29 mouse cellular contexts compared by ENCODE assay signal in the genomic region with DNA sequence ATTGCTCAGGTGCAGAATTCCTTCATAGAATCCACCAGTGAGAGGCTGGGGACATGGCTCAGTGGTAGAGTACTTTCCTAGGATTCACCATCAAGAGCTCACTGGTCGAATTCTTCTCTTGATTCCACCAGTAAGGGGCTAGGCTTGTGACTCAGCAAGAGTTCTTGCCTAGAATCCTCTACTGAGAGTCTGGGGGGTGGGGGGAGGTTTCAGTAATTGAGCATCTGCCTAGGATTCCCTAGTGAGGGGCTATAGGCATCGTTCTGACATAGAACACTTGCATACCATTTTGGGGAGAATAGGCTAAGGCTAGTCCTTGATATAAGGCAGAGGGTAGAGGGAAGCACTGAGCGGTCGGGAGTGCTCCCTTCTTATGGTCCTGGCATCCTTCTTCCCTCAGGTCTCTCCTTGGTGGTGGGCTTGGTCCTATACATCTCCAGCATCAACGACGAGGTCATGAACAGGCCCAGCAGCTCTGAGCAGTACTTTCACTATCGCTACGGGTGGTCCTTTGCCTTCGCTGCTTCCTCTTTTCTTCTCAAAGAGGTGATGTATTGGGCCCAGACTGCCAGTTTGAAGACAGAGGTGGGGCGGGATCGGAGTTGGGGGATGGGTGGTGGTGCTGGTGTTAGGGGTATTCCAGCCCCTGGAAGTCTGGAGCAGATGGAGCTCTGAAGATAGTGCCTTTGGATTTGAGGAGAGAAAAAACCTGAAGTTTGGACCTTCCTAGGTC. TPM values are rescaled to one million over a fixed set of nuclear protein-coding genes. Genes with fewer than 3 reads are reported as not detected.
A peak's percentile ranks its signal among the peaks of the same experiment; 100 is the strongest.
DNase-seq lines count a peak whose midpoint lies in the region; ATAC-seq and TF ChIP-seq lines count a peak whose summit lies in the region.
"Had no signal": no experiment of that assay in that cellular context is flagged by ENCODE, and none has a peak within 500 bp of the region (broad histone marks: within the 10 kb centered on the region; RNA-seq: fewer than 3 reads in every experiment).

No protein-coding gene starts in this region.

- intact Hi-C loops in heart, postnatal 10 days (cut with DNase I): no loop called here

- DNase-seq in forebrain, embryonic 14.5 days (ENCODE audit: low spot score): no peak
- DNase-seq in ZHBTc4 (ENCODE audit: low read depth, low spot score): peak; percentile 72
- no peak for DNase-seq in right cerebral cortex, postnatal 10 days (ENCODE audit: low spot score in 2 of 2)
- DNase-seq in thymus, postnatal 10 days (ENCODE audit: low spot score in 2 of 2): no peak
- no peak for DNase-seq in heart, postnatal 10 days
- DNase-seq: adrenal gland, adult 2 months; cerebellum, adult 11 months; cerebellum, adult 9-11 months; forebrain, postnatal 0 days; gastrocnemius, postnatal 25 days; left cerebral cortex, postnatal 4 days; liver, postnatal 0 days; right cerebral cortex, postnatal 4 days; thymus, adult 2 months had no signal

- TF ChIP-seq EP300 in ES-Bruce4 (IDR thresholded peaks at IDR 0.05; ENCODE audit: insufficient read depth, low read depth, low read length): peak; percentile 72; the same call in 1 of the 2 replicates

- H3K4me1 ChIP-seq in forebrain, embryonic 15.5 days: peaks cover 4% of the 10 kb centered on the region
- no peaks in the 10 kb centered on the region for H3K4me1 ChIP-seq in forebrain, embryonic 14.5 days (ENCODE audit: control insufficient read depth, insufficient read depth, low read length)
- H3K4me1 ChIP-seq in ES-Bruce4 (ENCODE audit: control insufficient read depth, insufficient read depth, low read length): peaks cover 5% of the 10 kb centered on the region

- peaks cover 19% of the 10 kb centered on the region for H3K36me3 ChIP-seq in forebrain, embryonic 15.5 days
- H3K36me3 ChIP-seq in forebrain, embryonic 14.5 days (ENCODE audit: control insufficient read depth, insufficient read depth, low read length): peaks cover 42% of the 10 kb centered on the region; the same call in 1 of the 2 replicates
- no peaks in the 10 kb centered on the region for H3K36me3 ChIP-seq in ES-Bruce4 (ENCODE audit: control insufficient read depth, insufficient read depth, low read length, poor library complexity, severe bottlenecking)
- H3K36me3 ChIP-seq: intestine, embryonic 15.5 days had no signal

- H3K4me2 ChIP-seq in forebrain, embryonic 15.5 days (replicated peaks): no peak overlapping the region
- H3K4me2 ChIP-seq in forebrain, embryonic 14.5 days (ENCODE audit: low read length): no peak overlapping the region
- H3K4me2 ChIP-seq: midbrain, embryonic 13.5 days had no signal

- no peak overlapping the region for H3K9ac ChIP-seq in forebrain, embryonic 15.5 days (replicated peaks)
- H3K9ac ChIP-seq in forebrain, embryonic 14.5 days (ENCODE audit: low read length): no peak overlapping the region
- H3K9ac ChIP-seq in ES-Bruce4 (ENCODE audit: low read depth, poor library complexity, severe bottlenecking): peak overlapping the region; percentile 81
- H3K9ac ChIP-seq: forebrain, postnatal 0 days; intestine, embryonic 15.5 days; liver, postnatal 0 days; midbrain, embryonic 13.5 days; neural tube, embryonic 13.5 days had no signal

- no peaks in the 10 kb centered on the region for H3K9me3 ChIP-seq in forebrain, embryonic 15.5 days
- no peaks in the 10 kb centered on the region for H3K9me3 ChIP-seq in forebrain, embryonic 14.5 days (replicated peaks; ENCODE audit: control insufficient read depth, low read length)
- no peaks in the 10 kb centered on the region for H3K9me3 ChIP-seq in ES-Bruce4 (replicated peaks; ENCODE audit: control insufficient read depth, insufficient read depth, low read length, poor library complexity, severe bottlenecking)
- H3K9me3 ChIP-seq: embryonic facial prominence, embryonic 10.5 days; intestine, embryonic 15.5 days; midbrain, embryonic 13.5 days; neural tube, embryonic 13.5 days had no signal

- H3K27me3 ChIP-seq in forebrain, embryonic 15.5 days: no peaks in the 10 kb centered on the region
- H3K27me3 ChIP-seq in forebrain, embryonic 14.5 days (replicated peaks; ENCODE audit: control insufficient read depth, insufficient read depth, low read length): 0 out of 2 replicates have a peak, but pooled peaks cover 3% of the 10 kb centered on the region
- H3K27me3 ChIP-seq in ES-Bruce4 (ENCODE audit: control insufficient read depth, insufficient read depth, low read length, poor library complexity, severe bottlenecking): no peaks in the 10 kb centered on the region

- no peak overlapping the region for H3K4me3 ChIP-seq in forebrain, embryonic 15.5 days
- no peak overlapping the region for H3K4me3 ChIP-seq in forebrain, embryonic 14.5 days (ENCODE audit: low read depth, low read length)
- H3K4me3 ChIP-seq in ES-Bruce4 (ENCODE audit: low read depth, low read length): peak overlapping the region; percentile 83
- H3K4me3 ChIP-seq: intestine, embryonic 15.5 days; left cerebral cortex, adult 2 months; midbrain, embryonic 13.5 days; neural tube, embryonic 13.5 days had no signal

- H3K27ac ChIP-seq in forebrain, embryonic 15.5 days (replicated peaks): no peak overlapping the region
- H3K27ac ChIP-seq in forebrain, embryonic 14.5 days (ENCODE audit: low read depth, low read length): no peak overlapping the region
- peak overlapping the region; percentile 89 for H3K27ac ChIP-seq in ES-Bruce4 (ENCODE audit: insufficient read depth, low read length)
- H3K27ac ChIP-seq: embryonic facial prominence, embryonic 10.5 days; intestine, embryonic 15.5 days; left cerebral cortex, adult 2 months; macrophage; midbrain, embryonic 13.5 days; neural tube, embryonic 13.5 days had no signal

- WGBS in forebrain, embryonic 15.5 days: 56% methylated on average over 11 of the region's 11 CpGs
- WGBS in forebrain, embryonic 14.5 days: 44% methylated on average over 11 of the region's 11 CpGs

- no peak for TF ChIP-seq POLR2A in ES-Bruce4 (IDR thresholded peaks at IDR 0.05; ENCODE audit: insufficient read depth, low read length)

- no peak for TF ChIP-seq CTCF in ES-Bruce4 (IDR thresholded peaks at IDR 0.05; ENCODE audit: low read depth, low read length)

- ATAC-seq in forebrain, embryonic 15.5 days (replicated peaks): 0 out of 2 replicates have a peak, but pooled peaks have one; percentile 17
- no peak for ATAC-seq in forebrain, embryonic 14.5 days
- ATAC-seq in megakaryocyte progenitor cell, adult 5-6 weeks (replicated peaks; ENCODE audit: poor library complexity): peak; percentile 83
- ATAC-seq: CD4-positive, CD25-positive, alpha-beta regulatory T cell, adult 4 months; forebrain, postnatal 0 days; hindbrain, embryonic 16.5 days; liver, postnatal 0 days; lung, postnatal 0 days had no signal

RNA-seq across cellular contexts. Expression of a gene that starts 24.8 kb away (rescaled TPM):
- polyA plus RNA-seq in forebrain, embryonic 15.5 days (2015; fragmentation: Nextera tagmentation; extraction: Ambion mirVana): 12.5 and 16.4 TPM in 2 replicates
- polyA plus RNA-seq in forebrain, embryonic 14.5 days (2014; fragmentation: Nextera tagmentation; extraction: Ambion mirVana): 8.6 and 11.1 TPM in 2 replicates
- 5.2 and 7.6 TPM in 2 replicates for polyA plus RNA-seq in ES-Bruce4 (2011; ENCODE audit: insufficient read depth, insufficient read length, low read depth, missing spikeins)
- not detected in 2 replicates for total RNA-seq in megakaryocyte progenitor cell, adult 5-6 weeks (2015)
- total RNA-seq in megakaryocyte progenitor cell, adult 5-6 weeks (2017): not detected in 2 replicates
- not detected for total RNA-seq in heart, postnatal 10 days (2021)
- total RNA-seq: gastrocnemius, postnatal 25 days; heart, adult 8-10 months; liver, adult 2 months had no signal
- polyA plus RNA-seq: CD4-positive, CD25-positive, alpha-beta regulatory T cell, adult 4 months; liver, adult 2 months; liver, postnatal 0 days; macrophage had no signal

RNA-seq across cellular contexts. Expression of a gene that starts 33.0 kb away (rescaled TPM):
- 3.4 and 4.5 TPM in 2 replicates for polyA plus RNA-seq in forebrain, embryonic 15.5 days (2015; fragmentation: Nextera tagmentation; extraction: Ambion mirVana)
- 3.3 and 3.8 TPM in 2 replicates for polyA plus RNA-seq in forebrain, embryonic 14.5 days (2014; fragmentation: Nextera tagmentation; extraction: Ambion mirVana)
- 57.6 and 60.5 TPM in 2 replicates for polyA plus RNA-seq in ES-Bruce4 (2011; ENCODE audit: insufficient read depth, insufficient read length, low read depth, missing spikeins)
- total RNA-seq in megakaryocyte progenitor cell, adult 5-6 weeks (2015): not detected in 2 replicates
- total RNA-seq in megakaryocyte progenitor cell, adult 5-6 weeks (2017): not detected in 2 replicates
- total RNA-seq in heart, postnatal 10 days (2021): 1 to 10 TPM; 7.7 to 9.7 TPM
- polyA plus RNA-seq: CD4-positive, CD25-positive, alpha-beta regulatory T cell, adult 4 months; macrophage had no signal

RNA-seq across cellular contexts. Expression of a gene that starts 58.3 kb away (rescaled TPM):
- polyA plus RNA-seq in forebrain, embryonic 15.5 days (2015; fragmentation: Nextera tagmentation; extraction: Ambion mirVana): 0.08 and 0.14 TPM in 2 replicates
- polyA plus RNA-seq in forebrain, embryonic 14.5 days (2014; fragmentation: Nextera tagmentation; extraction: Ambion mirVana): 0.09 TPM in 1 of 2 replicates, not detected in the other
- 16.6 and 17.6 TPM in 2 replicates for polyA plus RNA-seq in ES-Bruce4 (2011; ENCODE audit: insufficient read depth, insufficient read length, low read depth, missing spikeins)
- total RNA-seq in megakaryocyte progenitor cell, adult 5-6 weeks (2015): not detected in 2 replicates
- not detected in 2 replicates for total RNA-seq in megakaryocyte progenitor cell, adult 5-6 weeks (2017)
- total RNA-seq in heart, postnatal 10 days (2021): 1 to 10 TPM; 1.9 to 2.0 TPM
- polyA plus RNA-seq: adrenal gland, adult 2 months; CD4-positive, CD25-positive, alpha-beta regulatory T cell, adult 4 months; hindbrain, embryonic 16.5 days; kidney, embryonic 14.5 days; liver, adult 2 months; liver, postnatal 0 days; lung, postnatal 0 days; macrophage; midbrain, embryonic 13.5 days had no signal

Comparison
In these comparisons a context has a peak if more than half of its experiments do, and no peak if none do; other contexts are left out.
1. RNA of a gene that starts 33.0 kb away (polyA plus RNA-seq): 57.6 to 60.5 TPM in ES-Bruce4; 3.3 to 3.8 TPM in forebrain, embryonic 14.5 days and 3.4 to 4.5 TPM in forebrain, embryonic 15.5 days; every median in the first group is over 10 times any median in the second.
2. RNA of a gene that starts 58.3 kb away (polyA plus RNA-seq): 16.6 to 17.6 TPM in ES-Bruce4; 0.09 TPM in forebrain, embryonic 14.5 days and 0.08 to 0.14 TPM in forebrain, embryonic 15.5 days; every median in the first group is over 10 times any median in the second.